Mouse (Mus musculus): ENCODE measurements around the gene Armh2. TPM values are rescaled to one million over a fixed set of nuclear protein-coding genes. Genes with fewer than 3 reads are reported as not detected.

Gene Armh2
- polyA plus RNA-seq, 1 experiment from 2014 or later = not detected

GRCm38 (mm10) chr13:24778706-24779380 is 37.8 kb downstream of the Armh2 start:
- 84% methylated on average over 8 of the region's 8 CpGs for WGBS
- ATAC-seq (replicated peaks; ENCODE audit: insufficient number of reproducible peaks, low FRiP score, low TSS enrichment, low read depth) (no peak), DNase-seq (ENCODE audit: low spot score) (no peak)
- Histone ChIP-seq H3K4me2 (ENCODE audit: low read depth, low read length) (no peak overlapping the region), H3K27ac (replicated peaks; ENCODE audit: low read depth, low read length) (no peak overlapping the region), H3K9ac (replicated peaks; ENCODE audit: low read length) (no peak overlapping the region), H3K27me3 (ENCODE audit: control insufficient read depth, insufficient read depth, low read length) (no peaks in the 10 kb centered on the region), H3K36me3 (replicated peaks; ENCODE audit: control insufficient read depth, insufficient read depth, low read depth, low read length) (no peaks in the 10 kb centered on the region), H3K9me3 (replicated peaks; ENCODE audit: control insufficient read depth, low read length) (no peaks in the 10 kb centered on the region), H3K4me1 (ENCODE audit: control insufficient read depth, insufficient read depth, low read length) (no peaks in the 10 kb centered on the region), H3K4me3 (ENCODE audit: low read depth, low read length) (no peak overlapping the region)

GRCm38 (mm10) chr13:24781916-24782315 is 40.9 kb downstream of the Armh2 start:
- 83% methylated on average over 5 of the region's 5 CpGs for WGBS

GRCm38 (mm10) chr13:24786014-24786490 is 45.0 kb downstream of the Armh2 start:
- no peaks in the 10 kb centered on the region for H3K27me3 ChIP-seq (ENCODE audit: control insufficient read depth, insufficient read depth, low read length)
- H3K4me3 ChIP-seq (ENCODE audit: low read depth, low read length) = no peak overlapping the region
- 67% methylated on average over 11 of the region's 11 CpGs for WGBS
- H3K36me3 ChIP-seq (replicated peaks; ENCODE audit: control insufficient read depth, insufficient read depth, low read depth, low read length) = no peaks in the 10 kb centered on the region
- no peaks in the 10 kb centered on the region for H3K4me1 ChIP-seq (ENCODE audit: control insufficient read depth, insufficient read depth, low read length)
- no peak overlapping the region for H3K9ac ChIP-seq (replicated peaks; ENCODE audit: low read length)
- DNase-seq (ENCODE audit: low spot score) (no peak), ATAC-seq (replicated peaks; ENCODE audit: insufficient number of reproducible peaks, low FRiP score, low TSS enrichment, low read depth) (no peak)
- no peak overlapping the region for H3K4me2 ChIP-seq (ENCODE audit: low read depth, low read length)
- no peak overlapping the region for H3K27ac ChIP-seq (replicated peaks; ENCODE audit: low read depth, low read length)
- no peaks in the 10 kb centered on the region for H3K9me3 ChIP-seq (replicated peaks; ENCODE audit: control insufficient read depth, low read length)

More at GRCm38 (mm10) chr13:24781916-24782315, 40.9 kb downstream of the Armh2 start:
- no peaks in the 10 kb centered on the region for H3K36me3 ChIP-seq (replicated peaks; ENCODE audit: control insufficient read depth, insufficient read depth, low read depth, low read length)
- no peak overlapping the region for H3K4me2 ChIP-seq (ENCODE audit: low read depth, low read length)
- no peak for DNase-seq (ENCODE audit: low spot score)
- H3K27ac ChIP-seq (replicated peaks; ENCODE audit: low read depth, low read length) = no peak overlapping the region
- no peaks in the 10 kb centered on the region for H3K9me3 ChIP-seq (replicated peaks; ENCODE audit: control insufficient read depth, low read length)
- ATAC-seq (replicated peaks; ENCODE audit: insufficient number of reproducible peaks, low FRiP score, low TSS enrichment, low read depth) = no peak
- H3K4me1 ChIP-seq (ENCODE audit: control insufficient read depth, insufficient read depth, low read length) = no peaks in the 10 kb centered on the region
- H3K4me3 ChIP-seq (ENCODE audit: low read depth, low read length) = no peak overlapping the region
- no peaks in the 10 kb centered on the region for H3K27me3 ChIP-seq (ENCODE audit: control insufficient read depth, insufficient read depth, low read length)
- H3K9ac ChIP-seq (replicated peaks; ENCODE audit: low read length) = no peak overlapping the region

GRCm38 (mm10) chr13:24787477-24787876 is 46.4 kb downstream of the Armh2 start:
- no peaks in the 10 kb centered on the region for H3K4me1 ChIP-seq (ENCODE audit: control insufficient read depth, insufficient read depth, low read length)
- H3K27me3 ChIP-seq (ENCODE audit: control insufficient read depth, insufficient read depth, low read length) = no peaks in the 10 kb centered on the region
- no peak overlapping the region for H3K9ac ChIP-seq (replicated peaks; ENCODE audit: low read length)
- no peak overlapping the region for H3K4me2 ChIP-seq (ENCODE audit: low read depth, low read length)
- no peak overlapping the region for H3K4me3 ChIP-seq (ENCODE audit: low read depth, low read length)
- WGBS = 89% methylated on average over 5 of the region's 5 CpGs
- H3K36me3 ChIP-seq (replicated peaks; ENCODE audit: control insufficient read depth, insufficient read depth, low read depth, low read length) = no peaks in the 10 kb centered on the region
- no peak for DNase-seq (ENCODE audit: low spot score)
- H3K27ac ChIP-seq (replicated peaks; ENCODE audit: low read depth, low read length) = no peak overlapping the region
- ATAC-seq (replicated peaks; ENCODE audit: insufficient number of reproducible peaks, low FRiP score, low TSS enrichment, low read depth) = no peak
- H3K9me3 ChIP-seq (replicated peaks; ENCODE audit: control insufficient read depth, low read length) = no peaks in the 10 kb centered on the region

GRCm38 (mm10) chr13:24791349-24791748 is 50.3 kb downstream of the Armh2 start:
- 75% methylated on average over 2 of the region's 2 CpGs for WGBS
- ATAC-seq (replicated peaks; ENCODE audit: insufficient number of reproducible peaks, low FRiP score, low TSS enrichment, low read depth) (no peak), DNase-seq (ENCODE audit: low spot score) (no peak)
- Histone ChIP-seq H3K4me1 (ENCODE audit: control insufficient read depth, insufficient read depth, low read length) (no peaks in the 10 kb centered on the region), H3K4me2 (ENCODE audit: low read depth, low read length) (no peak overlapping the region), H3K9me3 (replicated peaks; ENCODE audit: control insufficient read depth, low read length) (no peaks in the 10 kb centered on the region), H3K27me3 (ENCODE audit: control insufficient read depth, insufficient read depth, low read length) (no peaks in the 10 kb centered on the region), H3K27ac (replicated peaks; ENCODE audit: low read depth, low read length) (no peak overlapping the region), H3K9ac (replicated peaks; ENCODE audit: low read length) (no peak overlapping the region), H3K36me3 (replicated peaks; ENCODE audit: control insufficient read depth, insufficient read depth, low read depth, low read length) (no peaks in the 10 kb centered on the region), H3K4me3 (ENCODE audit: low read depth, low read length) (no peak overlapping the region)

GRCm38 (mm10) chr13:24792411-24793045 is 51.5 kb downstream of the Armh2 start:
- Histone ChIP-seq H3K9ac (replicated peaks; ENCODE audit: low read length) (no peak overlapping the region), H3K9me3 (replicated peaks; ENCODE audit: control insufficient read depth, low read length) (no peaks in the 10 kb centered on the region), H3K27me3 (ENCODE audit: control insufficient read depth, insufficient read depth, low read length) (no peaks in the 10 kb centered on the region), H3K4me1 (ENCODE audit: control insufficient read depth, insufficient read depth, low read length) (no peaks in the 10 kb centered on the region), H3K4me3 (ENCODE audit: low read depth, low read length) (no peak overlapping the region), H3K36me3 (replicated peaks; ENCODE audit: control insufficient read depth, insufficient read depth, low read depth, low read length) (no peaks in the 10 kb centered on the region), H3K27ac (replicated peaks; ENCODE audit: low read depth, low read length) (no peak overlapping the region), H3K4me2 (ENCODE audit: low read depth, low read length) (no peak overlapping the region)
- WGBS = 87% methylated on average over 9 of the region's 9 CpGs
- DNase-seq (ENCODE audit: low spot score) (no peak), ATAC-seq (replicated peaks; ENCODE audit: insufficient number of reproducible peaks, low FRiP score, low TSS enrichment, low read depth) (no peak)

Other genes starting within 250 kb of the Armh2 start
- 3.5 and 3.7 TPM in 2 replicates for gene Ripor2, start 159.0 kb upstream of the Armh2 start, polyA plus RNA-seq (2014; fragmentation: Nextera tagmentation; extraction: Ambion mirVana)
- gene Gmnn, start 20.7 kb downstream of the Armh2 start, polyA plus RNA-seq (2014; fragmentation: Nextera tagmentation; extraction: Ambion mirVana) = 154 and 172 TPM in 2 replicates
- 21.0 and 21.2 TPM in 2 replicates for gene BC005537, start 60.4 kb downstream of the Armh2 start, polyA plus RNA-seq (2014; fragmentation: Nextera tagmentation; extraction: Ambion mirVana)
- gene Acot13, start 90.3 kb downstream of the Armh2 start, polyA plus RNA-seq (2014; fragmentation: Nextera tagmentation; extraction: Ambion mirVana) = 71.0 and 72.3 TPM in 2 replicates
- gene Tdp2, start 90.4 kb downstream of the Armh2 start, polyA plus RNA-seq (2014; fragmentation: Nextera tagmentation; extraction: Ambion mirVana) = 75.9 and 83.7 TPM in 2 replicates
- gene D130043K22Rik, start 103.9 kb downstream of the Armh2 start, polyA plus RNA-seq (2014; fragmentation: Nextera tagmentation; extraction: Ambion mirVana) = 0.22 and 0.34 TPM in 2 replicates
- 7.5 and 7.8 TPM in 2 replicates for gene Aldh5a1, start 196.4 kb downstream of the Armh2 start, polyA plus RNA-seq (2014; fragmentation: Nextera tagmentation; extraction: Ambion mirVana)
- 0.49 and 0.57 TPM in 2 replicates for gene Gpld1, start 201.9 kb downstream of the Armh2 start, polyA plus RNA-seq (2014; fragmentation: Nextera tagmentation; extraction: Ambion mirVana)

All from embryonic facial prominence, embryonic 11.5 days (tissue).